Mouse (Mus musculus) limb, embryonic 13.5 days (tissue): Measurements from ENCODE around the gene Secisbp2. TPM values are rescaled to one million over a fixed set of nuclear protein-coding genes. Genes with fewer than 3 reads are reported as not detected.
A peak's percentile ranks its signal among the peaks of the same experiment; 100 is the strongest.
"Not testable (repeated sequence)": the region's sequence is repeated elsewhere in the genome, so short reads cannot be mapped to it uniquely, and the experiment has no call there.

Source experiments
- ATAC-seq: fragments of 200-750 bp; cut with Nextera tagmentation; 2 replicates; pipeline ENCODE4 v1.8.0; 2017; ENCODE audit warnings: low read depth, moderate number of reproducible peaks, moderate TSS enrichment; ENCODE audit not compliant: low FRiP score
- H3K27ac ChIP-seq: fragments of 300-500 bp; sonication (generic); 2 replicates; pipeline ENCODE4 v1.5.1; 2015; ENCODE audit warnings: inconsistent platforms, mild to moderate bottlenecking, moderate library complexity
- H3K27me3 ChIP-seq: fragments of 300-500 bp; sonication (generic); 2 replicates; pipeline ENCODE4 v1.6.1; 2015; ENCODE audit warnings: mild to moderate bottlenecking, inconsistent platforms
- H3K36me3 ChIP-seq: fragments of 300-500 bp; sonication (generic); 2 replicates; pipeline ENCODE4 v1.6.1; 2015; ENCODE audit warnings: inconsistent platforms, mild to moderate bottlenecking, moderate library complexity
- H3K4me1 ChIP-seq: fragments of 300-500 bp; sonication (generic); 2 replicates; pipeline ENCODE4 v1.6.1; 2015; ENCODE audit warnings: inconsistent platforms
- H3K4me2 ChIP-seq: fragments of 300-500 bp; sonication (generic); replicated peaks from 2 replicates; pipeline ENCODE4 v1.6.1; 2015; ENCODE audit warnings: inconsistent platforms, mild to moderate bottlenecking, moderate library complexity
- H3K4me3 ChIP-seq: fragments of 300-500 bp; sonication (generic); 2 replicates; pipeline ENCODE4 v1.5.1; 2015; ENCODE audit warnings: moderate library complexity, mild to moderate bottlenecking, inconsistent platforms
- H3K9ac ChIP-seq: fragments of 300-500 bp; sonication (generic); 2 replicates; pipeline ENCODE4 v1.6.1; 2015; ENCODE audit warnings: mild to moderate bottlenecking, inconsistent platforms
- H3K9me3 ChIP-seq: fragments of 300-500 bp; sonication (generic); 2 replicates; pipeline ENCODE4 v1.6.1; 2016; ENCODE audit warnings: inconsistent platforms
- WGBS: fragments of 180-500 bp; shearing (Covaris S2); methylation state at CpG from one replicate; pipeline ENCODE4 v1.1.7; 2015; 5-methylcytosine and 5-hydroxymethylcytosine counted together
- polyA plus RNA-seq: library from polyadenylated mRNA; unstranded; fragments of >200 nt; fragmentation: Nextera tagmentation; extraction: Ambion mirVana; gene quantifications from 2 replicates; pipeline ENCODE4 v1.2.1, GENCODE M21; 2015

Secisbp2 gene
- polyA plus RNA-seq, 1 experiment from 2014 or later: 33.4 TPM

- 92% methylated on average over 5 of the region's 5 CpGs for WGBS
- H3K4me1 ChIP-seq: no peaks in the 10 kb centered on the region
- no peaks in the 10 kb centered on the region for H3K9me3 ChIP-seq
- no peaks in the 10 kb centered on the region for H3K36me3 ChIP-seq
- no peaks in the 10 kb centered on the region for H3K27me3 ChIP-seq
- H3K9ac ChIP-seq: no peak overlapping the region
- H3K4me2 ChIP-seq: no peak overlapping the region
- H3K27ac ChIP-seq: no peak overlapping the region
- H3K4me3 ChIP-seq: no peak overlapping the region
- no peak for ATAC-seq
Measured at GRCm38 (mm10) chr13:51622626-51623025, 28.9 kb upstream of the Secisbp2 start.

GRCm38 (mm10) chr13:51623678-51624077 lies 27.8 kb upstream of the Secisbp2 start:
- Histone ChIP-seq H3K27me3 (no peaks in the 10 kb centered on the region), H3K4me1 (no peaks in the 10 kb centered on the region), H3K4me3 (no peak overlapping the region), H3K27ac (no peak overlapping the region), H3K4me2 (no peak overlapping the region), H3K9me3 (no peaks in the 10 kb centered on the region), H3K9ac (no peak overlapping the region), H3K36me3 (no peaks in the 10 kb centered on the region)
- 74% methylated on average over 2 of the region's 2 CpGs for WGBS
- no peak for ATAC-seq

- no peak for ATAC-seq
- H3K4me3 ChIP-seq: no peak overlapping the region
- H3K36me3 ChIP-seq: no peaks in the 10 kb centered on the region
- no peaks in the 10 kb centered on the region for H3K4me1 ChIP-seq
- H3K9me3 ChIP-seq: no peaks in the 10 kb centered on the region
- H3K9ac ChIP-seq: no peak overlapping the region
- H3K4me2 ChIP-seq: no peak overlapping the region
- WGBS: 56% methylated on average over 6 of the region's 6 CpGs
- no peak overlapping the region for H3K27ac ChIP-seq
- H3K27me3 ChIP-seq: no peaks in the 10 kb centered on the region
Measured at GRCm38 (mm10) chr13:51628273-51628848, 23.1 kb upstream of the Secisbp2 start.

- no peak for ATAC-seq
- Histone ChIP-seq H3K4me3 (no peak overlapping the region), H3K36me3 (no peaks in the 10 kb centered on the region), H3K4me2 (no peak overlapping the region), H3K4me1 (no peaks in the 10 kb centered on the region), H3K27ac (no peak overlapping the region), H3K9me3 (no peaks in the 10 kb centered on the region), H3K27me3 (no peaks in the 10 kb centered on the region), H3K9ac (no peak overlapping the region)
- 76% methylated on average over 15 of the region's 15 CpGs for WGBS
Measured at GRCm38 (mm10) chr13:51631354-51631992, 20.0 kb upstream of the Secisbp2 start.

- Histone ChIP-seq H3K9me3 (no peaks in the 10 kb centered on the region), H3K27me3 (no peaks in the 10 kb centered on the region), H3K9ac (no peak overlapping the region), H3K27ac (no peak overlapping the region), H3K4me1 (no peaks in the 10 kb centered on the region), H3K4me3 (no peak overlapping the region), H3K4me2 (no peak overlapping the region), H3K36me3 (no peaks in the 10 kb centered on the region)
- ATAC-seq: peak; percentile 59
- WGBS: 60% methylated on average over 5 of the region's 5 CpGs
Measured at GRCm38 (mm10) chr13:51632560-51633218, 18.8 kb upstream of the Secisbp2 start.

- not testable (repeated sequence) for H3K9me3 ChIP-seq, H3K4me1 ChIP-seq, H3K36me3 ChIP-seq, H3K27me3 ChIP-seq, H3K4me3 ChIP-seq, ATAC-seq, H3K27ac ChIP-seq, H3K4me2 ChIP-seq, H3K9ac ChIP-seq
- WGBS: 79% methylated on average over 6 of the region's 9 CpGs
Measured at GRCm38 (mm10) chr13:51635384-51635783, 16.1 kb upstream of the Secisbp2 start.

GRCm38 (mm10) chr13:51638958-51639357 lies 12.5 kb upstream of the Secisbp2 start:
- no peak overlapping the region for H3K9ac ChIP-seq
- H3K36me3 ChIP-seq: no peaks in the 10 kb centered on the region
- no peak overlapping the region for H3K27ac ChIP-seq
- H3K4me2 ChIP-seq: no peak overlapping the region
- no peaks in the 10 kb centered on the region for H3K4me1 ChIP-seq
- no peaks in the 10 kb centered on the region for H3K9me3 ChIP-seq
- H3K4me3 ChIP-seq: no peak overlapping the region
- ATAC-seq: no peak
- 85% methylated on average over 4 of the region's 4 CpGs for whole genome bisulfite sequencing
- H3K27me3 ChIP-seq: no peaks in the 10 kb centered on the region

- no peak overlapping the region for H3K4me3 ChIP-seq
- H3K4me1 ChIP-seq: peaks cover under 1% of the 10 kb centered on the region; the same call in 1 of the 2 replicates
- H3K36me3 ChIP-seq: no peaks in the 10 kb centered on the region
- no peak for ATAC-seq
- H3K9me3 ChIP-seq: no peaks in the 10 kb centered on the region
- H3K9ac ChIP-seq: no peak overlapping the region
- no peak overlapping the region for H3K27ac ChIP-seq
- H3K4me2 ChIP-seq: no peak overlapping the region
- WGBS: 88% methylated on average over 3 of the region's 3 CpGs
- no peaks in the 10 kb centered on the region for H3K27me3 ChIP-seq
Measured at GRCm38 (mm10) chr13:51641424-51641823, 10.1 kb upstream of the Secisbp2 start.

GRCm38 (mm10) chr13:51642171-51642778 lies 9.2 kb upstream of the Secisbp2 start:
- Histone ChIP-seq H3K36me3 (no peaks in the 10 kb centered on the region), H3K4me3 (no peak overlapping the region), H3K27me3 (no peaks in the 10 kb centered on the region), H3K4me2 (no peak overlapping the region), H3K27ac (no peak overlapping the region), H3K9ac (no peak overlapping the region), H3K4me1 (peaks cover 9% of the 10 kb centered on the region), H3K9me3 (no peaks in the 10 kb centered on the region)
- ATAC-seq: no peak
- 28% methylated on average over 11 of the region's 11 CpGs for WGBS

GRCm38 (mm10) chr13:51643924-51644828 lies 7.3 kb upstream of the Secisbp2 start:
- Histone ChIP-seq H3K27ac (0 out of 2 replicates have a peak overlapping the region, but pooled peaks have one; percentile 22), H3K27me3 (no peaks in the 10 kb centered on the region), H3K9me3 (no peaks in the 10 kb centered on the region), H3K4me2 (peak overlapping the region; percentile 64), H3K36me3 (no peaks in the 10 kb centered on the region), H3K4me3 (peak overlapping the region; percentile 90), H3K4me1 (peaks cover 21% of the 10 kb centered on the region), H3K9ac (peak overlapping the region; percentile 72)
- peak; percentile 9 for ATAC-seq
- WGBS: 41% methylated on average over 20 of the region's 20 CpGs

GRCm38 (mm10) chr13:51644829-51645789 lies 6.4 kb upstream of the Secisbp2 start, which contains the start of gene Cks2:
Gene Cks2, plus strand, starts transcription at chr13:51645232.
- H3K9me3 ChIP-seq: no peaks in the 10 kb centered on the region
- H3K9ac ChIP-seq: peak within 1 kb of the TSS; percentile 89
- WGBS: under 1% methylated on average over 83 of the region's 83 CpGs
- peak within 1 kb of the TSS; percentile 90 for H3K4me3 ChIP-seq
- H3K36me3 ChIP-seq: no peaks in the 10 kb centered on the region
- peak within 1 kb of the TSS; percentile 76 for H3K4me2 ChIP-seq
- H3K27me3 ChIP-seq: no peaks in the 10 kb centered on the region
- peaks cover 21% of the 10 kb centered on the region for H3K4me1 ChIP-seq
- peak within 1 kb of the TSS; percentile 69 for H3K27ac ChIP-seq
- peak; percentile 99 for ATAC-seq
